Mouse (Mus musculus) mouse embryonic stem cell (cell line): ENCODE measurements around the gene Cntnap2.

Experiments
- in situ Hi-C, 2 experiments: fragments of 300-500 bp; cut with MboI; formaldehyde crosslinking; loops; 1 replicate in 1 of 2; 3 replicates in 1 of 2; pipeline ENCODE4 v1.14.3; 2019 to 2020; ENCODE audit warnings: low sequenced_read_pairs in 2 of 2, low pct_unique_long_range_greater_than_20kb in 1 of 2, mixed read lengths in 1 of 2; ENCODE audit not compliant: unreplicated experiment in 1 of 2

The Cntnap2 gene

GRCm38 (mm10) chr6:46763481-46763880, 1704.3 kb downstream of the Cntnap2 start:
- in situ Hi-C loops: no loop called here

- in situ Hi-C loops: no loop called here
Measured at GRCm38 (mm10) chr6:46774529-46774928, 1715.4 kb downstream of the Cntnap2 start.

DNA sequence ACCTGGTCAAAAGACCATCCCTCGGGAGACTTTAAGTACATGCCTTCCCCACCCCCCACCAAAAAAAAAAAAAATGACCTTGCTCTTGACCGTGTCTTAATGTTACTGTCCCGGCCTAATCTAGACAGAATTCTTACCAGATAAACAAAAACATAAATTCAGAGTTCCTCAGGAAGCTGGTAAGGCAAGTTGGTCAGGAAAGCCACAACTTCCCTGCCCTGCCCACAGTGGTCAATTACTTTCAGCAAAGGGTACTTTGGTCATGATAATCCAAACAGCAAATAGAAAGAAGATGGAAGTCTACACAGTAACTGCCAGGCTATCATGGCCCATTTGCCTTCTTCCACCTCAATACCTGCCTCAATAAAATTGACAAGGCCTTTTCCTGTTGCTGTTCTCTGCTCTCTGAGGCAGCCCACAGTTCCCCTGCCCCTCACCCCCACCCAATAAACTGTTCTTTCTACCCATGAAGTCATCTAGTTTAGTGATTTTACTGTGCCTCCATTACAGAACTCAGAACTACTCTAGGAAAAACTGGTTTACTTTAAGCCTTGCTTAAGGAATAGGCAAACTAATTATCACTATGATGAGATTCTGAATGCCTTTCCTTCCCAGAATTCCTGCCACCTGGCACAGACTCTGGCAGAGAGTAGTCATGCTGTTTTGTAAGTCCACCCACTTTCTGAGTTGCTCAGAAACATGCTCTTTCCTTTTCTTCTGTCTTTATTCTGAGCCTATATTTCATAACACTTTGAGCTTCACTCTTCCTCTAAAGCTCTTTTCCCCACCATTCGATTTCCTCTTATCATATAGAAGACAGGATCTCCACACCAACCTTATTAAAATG, 1743.3 kb downstream of the Cntnap2 start:
- in situ Hi-C loops: no loop called here

- in situ Hi-C loops: no loop called here
Measured at GRCm38 (mm10) chr6:46856635-46857034, 1797.5 kb downstream of the Cntnap2 start.

GRCm38 (mm10) chr6:46861076-46861475, 1801.9 kb downstream of the Cntnap2 start:
- in situ Hi-C loops: no loop called here

GRCm38 (mm10) chr6:46866317-46866716, 1807.2 kb downstream of the Cntnap2 start:
- in situ Hi-C loops: no loop called here

DNA sequence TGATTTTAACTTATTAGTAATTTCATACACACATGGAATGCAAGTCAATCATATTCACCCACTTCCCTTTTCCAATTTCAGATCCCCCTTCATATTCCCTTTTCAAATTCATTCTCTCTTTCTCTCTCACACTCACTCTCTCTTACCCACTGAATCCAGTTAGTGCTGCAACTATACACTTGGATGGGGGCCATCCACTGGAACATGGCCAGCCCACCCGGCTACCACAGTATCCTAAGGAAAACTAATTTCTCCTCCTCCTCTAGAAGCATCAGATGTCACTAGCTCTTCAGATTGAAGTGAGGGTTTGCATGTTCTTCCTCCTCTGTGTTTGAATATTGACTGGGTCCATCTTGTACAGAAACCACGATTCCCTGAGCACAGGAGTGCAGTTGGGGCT, 1827.1 kb downstream of the Cntnap2 start:
- in situ Hi-C loops: no loop called here

- in situ Hi-C loops: no loop called here
Measured at GRCm38 (mm10) chr6:46909167-46909566, 1850.0 kb downstream of the Cntnap2 start.

DNA sequence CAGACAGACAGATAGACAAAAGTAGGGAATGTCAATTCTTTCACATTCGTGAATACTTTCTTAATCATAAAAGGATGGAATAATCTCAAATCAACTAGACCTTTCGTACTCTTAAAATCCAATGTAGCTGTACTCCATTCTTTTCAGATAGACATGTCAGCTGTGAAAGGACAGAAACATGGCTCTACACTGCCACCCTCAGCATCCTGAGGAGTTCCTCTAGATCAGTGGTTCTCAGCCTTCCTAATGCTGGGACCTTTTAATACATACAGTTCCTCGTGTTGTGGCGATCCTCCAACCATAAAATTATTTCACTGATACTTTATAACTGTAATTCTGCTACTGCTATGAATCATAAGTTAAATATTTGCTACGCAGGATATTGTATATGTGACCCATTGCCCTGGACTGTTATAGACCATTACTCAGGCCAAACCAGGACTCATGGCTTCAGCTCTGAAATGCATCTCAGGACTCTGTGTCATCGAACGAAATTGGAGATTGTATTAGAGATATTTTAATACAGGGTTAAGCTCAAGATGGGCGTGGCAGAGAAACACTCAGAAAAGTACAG, 1859.6 kb downstream of the Cntnap2 start:
- in situ Hi-C loops: no loop called here

- in situ Hi-C loops: no loop called here
Measured at GRCm38 (mm10) chr6:46919973-46920372, 1860.8 kb downstream of the Cntnap2 start.

DNA sequence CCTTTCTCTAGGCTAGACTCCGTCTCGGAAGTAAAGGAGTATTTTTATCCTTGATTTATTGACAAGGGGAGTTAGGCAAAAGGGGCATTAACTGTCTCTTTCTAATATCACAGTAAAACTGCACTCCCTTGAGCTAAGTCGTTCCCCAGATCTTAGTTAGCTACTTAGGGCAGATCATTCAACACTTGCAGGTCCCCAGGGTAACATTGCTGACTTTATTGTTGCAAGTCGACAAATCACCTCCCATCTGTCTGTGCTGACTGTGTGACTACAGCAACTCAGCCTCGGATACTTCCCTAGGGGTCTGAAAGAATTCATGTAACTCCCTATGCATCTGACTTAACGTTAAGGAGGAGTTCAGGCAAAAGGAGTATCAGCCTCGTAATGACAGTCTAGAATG, 1865.6 kb downstream of the Cntnap2 start:
- in situ Hi-C loops: no loop called here

- in situ Hi-C loops: no loop called here
Measured at GRCm38 (mm10) chr6:46945703-46946102, 1886.5 kb downstream of the Cntnap2 start.

DNA sequence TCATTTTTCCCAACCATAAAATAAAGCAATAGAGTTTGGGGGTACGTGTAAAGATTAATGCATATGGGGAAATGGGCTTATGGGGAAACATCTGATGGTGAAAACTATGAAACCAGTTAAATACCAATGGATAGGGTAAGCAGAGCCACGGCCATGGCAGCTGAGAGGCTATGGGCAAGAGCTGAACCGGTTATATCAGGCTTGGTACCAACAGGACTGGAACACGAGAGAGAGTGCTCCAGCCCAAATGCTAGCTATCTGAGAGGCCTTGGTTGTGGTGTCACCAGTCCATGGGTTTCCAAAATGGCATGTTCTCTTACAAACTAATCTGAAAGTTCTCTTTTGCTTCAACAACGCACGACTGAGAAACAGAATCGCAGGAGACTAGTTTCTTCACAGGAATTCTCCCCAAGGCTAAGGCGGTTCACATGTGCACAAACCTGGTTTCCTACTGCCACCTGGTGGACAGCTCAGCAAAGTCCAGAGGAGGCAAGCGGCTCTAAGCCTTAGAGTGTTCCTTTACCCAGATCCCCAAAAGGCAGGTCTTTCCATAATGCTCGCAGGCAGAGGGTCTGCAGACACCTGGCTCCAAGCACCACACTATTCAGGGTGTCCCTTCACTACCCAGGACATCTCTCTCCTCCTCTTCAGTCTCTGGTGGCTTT, 1902.0 kb downstream of the Cntnap2 start:
- in situ Hi-C loops: no loop called here

DNA sequence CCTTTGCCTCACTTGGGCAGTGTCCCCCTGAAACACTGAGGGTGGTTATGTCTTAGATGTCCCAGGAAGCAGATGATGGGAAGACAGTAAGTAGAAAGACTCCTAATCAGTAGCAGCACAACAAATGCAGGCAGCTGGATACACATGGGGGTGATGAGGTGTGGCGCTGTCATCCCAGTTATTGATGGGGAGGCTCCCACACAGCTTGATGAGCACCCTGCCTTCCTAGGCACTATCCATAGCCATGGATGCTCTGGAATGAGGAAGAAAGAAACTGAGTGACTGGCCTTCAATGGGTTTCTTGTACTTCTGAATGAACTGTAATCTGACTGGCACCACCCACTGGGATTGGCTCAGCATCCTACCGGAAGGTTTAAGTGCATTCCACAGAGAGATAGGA, 1904.1 kb downstream of the Cntnap2 start:
- in situ Hi-C loops: no loop called here

- in situ Hi-C loops: no loop called here
Measured at GRCm38 (mm10) chr6:46963693-46964092, 1904.5 kb downstream of the Cntnap2 start.

GRCm38 (mm10) chr6:46972640-46973039, 1913.5 kb downstream of the Cntnap2 start:
- in situ Hi-C loops: no loop called here

GRCm38 (mm10) chr6:46996010-46996602, 1936.9 kb downstream of the Cntnap2 start:
- in situ Hi-C loops: no loop called here

DNA sequence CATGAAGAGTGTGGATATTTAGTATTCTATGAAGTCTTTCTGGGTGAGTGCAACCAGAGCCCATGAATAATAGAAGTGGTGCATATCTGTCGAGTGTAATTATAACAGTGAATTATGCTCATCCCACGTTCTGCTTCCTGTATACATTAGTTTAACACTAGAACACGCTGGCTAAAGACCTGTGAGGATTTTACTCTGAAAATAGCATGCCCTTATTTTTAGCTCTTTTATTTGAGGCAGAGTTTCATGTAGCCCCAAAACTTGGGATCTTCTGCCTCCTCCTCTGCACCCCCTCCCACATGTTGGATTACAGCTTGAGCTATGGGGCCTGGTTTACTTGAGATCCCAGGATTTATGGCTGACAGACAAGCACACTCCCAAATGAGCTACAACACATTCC, 1945.3 kb downstream of the Cntnap2 start:
- in situ Hi-C loops: no loop called here

GRCm38 (mm10) chr6:47012933-47013332, 1953.8 kb downstream of the Cntnap2 start:
- in situ Hi-C loops: no loop called here
